Mouse (Mus musculus) kidney, embryonic 15.5 days (tissue): ENCODE data around the gene Tcaf1. TPM values are rescaled to one million over a fixed set of nuclear protein-coding genes. Genes with fewer than 3 reads are reported as not detected.

Experiments
- ATAC-seq: fragments of 200-750 bp; cut with Nextera tagmentation; replicated peaks from 2 replicates; pipeline ENCODE4 v1.8.0; 2017; ENCODE audit warnings: moderate TSS enrichment; ENCODE audit not compliant: low FRiP score
- H3K27ac ChIP-seq: fragments of 300-500 bp; sonication (generic); 2 replicates; pipeline ENCODE4 v1.5.1; 2015; ENCODE audit warnings: mild to moderate bottlenecking, inconsistent platforms
- H3K27me3 ChIP-seq: fragments of 300-500 bp; sonication (generic); 2 replicates; pipeline ENCODE4 v1.6.1; 2015; ENCODE audit warnings: inconsistent platforms
- H3K36me3 ChIP-seq: fragments of 300-500 bp; sonication (generic); 2 replicates; pipeline ENCODE4 v1.6.1; 2015; ENCODE audit warnings: inconsistent platforms
- H3K4me1 ChIP-seq: fragments of 300-500 bp; sonication (generic); 2 replicates; pipeline ENCODE4 v1.6.1; 2015; ENCODE audit warnings: inconsistent platforms
- H3K4me2 ChIP-seq: fragments of 300-500 bp; sonication (generic); 2 replicates; pipeline ENCODE4 v1.6.1; 2015; ENCODE audit warnings: moderate library complexity, mild to moderate bottlenecking, inconsistent platforms
- H3K4me3 ChIP-seq: fragments of 300-500 bp; sonication (generic); replicated peaks from 2 replicates; pipeline ENCODE4 v1.5.1; 2015; ENCODE audit warnings: mild to moderate bottlenecking, inconsistent platforms
- H3K9ac ChIP-seq: fragments of 300-500 bp; sonication (generic); 2 replicates; pipeline ENCODE4 v1.6.1; 2015; ENCODE audit warnings: mild to moderate bottlenecking, inconsistent platforms
- H3K9me3 ChIP-seq: fragments of 300-500 bp; sonication (generic); replicated peaks from 2 replicates; pipeline ENCODE4 v1.6.1; 2016; ENCODE audit warnings: inconsistent platforms
- WGBS: fragments of 180-500 bp; shearing (Covaris S2); methylation state at CpG from one replicate; pipeline ENCODE4 v1.1.7; 2015; ENCODE audit warnings: mixed read lengths; 5-methylcytosine and 5-hydroxymethylcytosine counted together
- polyA plus RNA-seq: library from polyadenylated mRNA; unstranded; fragments of >200 nt; fragmentation: Nextera tagmentation; extraction: Ambion mirVana; gene quantifications from 2 replicates; pipeline ENCODE4 v1.2.1, GENCODE M21; 2015

Tcaf1 gene
- 85.1 and 87.6 TPM in 2 replicates for polyA plus RNA-seq

DNA sequence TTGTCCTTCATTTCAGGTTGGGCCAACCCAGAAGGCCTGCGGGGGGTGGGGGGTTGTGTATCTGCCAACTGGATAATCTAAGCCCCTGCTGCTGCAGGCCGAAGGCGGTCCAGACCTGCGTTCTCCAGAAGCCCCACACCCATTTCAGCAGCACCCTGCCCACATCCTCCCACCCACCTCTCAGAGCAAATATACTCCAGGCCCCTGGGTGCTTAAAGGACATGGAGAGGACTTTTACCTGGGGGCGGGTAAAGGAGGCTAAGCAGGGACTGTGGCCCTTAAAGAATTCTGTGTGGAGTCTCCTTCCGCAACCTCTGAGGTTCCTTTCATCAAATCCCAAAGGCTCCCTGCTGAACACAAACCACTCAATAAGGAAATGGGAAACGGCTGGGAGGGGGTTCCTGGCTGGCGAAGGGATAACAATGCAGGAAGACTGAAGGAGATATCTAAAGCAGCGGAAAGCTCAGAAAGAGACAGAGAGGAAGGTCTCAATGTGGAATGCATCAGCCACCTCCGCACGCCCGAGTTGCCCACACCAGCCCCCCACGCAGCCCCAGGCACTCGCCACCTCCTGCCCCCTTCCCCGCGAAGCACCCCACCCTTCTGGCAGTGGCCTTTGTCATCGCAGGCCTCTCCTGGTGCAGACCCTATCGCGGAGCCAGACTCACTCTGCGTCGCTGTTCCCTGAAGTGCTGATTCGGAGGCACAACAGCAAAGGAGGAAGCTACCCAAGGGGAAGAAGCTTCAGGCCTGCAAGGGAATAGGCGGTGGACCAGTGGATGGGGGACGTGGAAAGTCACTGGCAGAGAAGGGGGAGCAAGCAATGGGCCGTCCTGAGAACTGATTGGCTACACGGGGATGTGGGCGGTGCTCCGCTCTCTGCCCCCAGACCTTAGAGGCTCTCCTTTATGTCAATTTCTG is at the start of gene Tcaf1:
Tcaf1 (minus strand) TSS at position 798 of the 921 bp plus-strand sequence.
- Histone ChIP-seq H3K27me3 (no peaks in the 10 kb centered on the region), H3K27ac (peak within 1 kb of the TSS; percentile 87), H3K4me2 (peak within 1 kb of the TSS; percentile 80), H3K9ac (peak within 1 kb of the TSS; percentile 69), H3K9me3 (no peaks in the 10 kb centered on the region), H3K4me3 (peak within 1 kb of the TSS; percentile 79), H3K36me3 (no peaks in the 10 kb centered on the region), H3K4me1 (peaks cover 9% of the 10 kb centered on the region)
- WGBS, result 1% methylated on average over 27 of the region's 28 CpGs
- peak; percentile 100 for ATAC-seq

- no peaks in the 10 kb centered on the region for H3K4me1 ChIP-seq
These were observed 46.2 kb upstream of the Tcaf1 start, which contains the start of gene Olfr38 for GRCm38 (mm10) chr6:42756104-42756503. Gene Olfr38 (plus strand): TSS chr6:42756404.

GRCm38 (mm10) chr6:42747846-42748245 is 38.0 kb upstream of the Tcaf1 start:
- no peak overlapping the region for H3K4me2 ChIP-seq
- H3K27me3 ChIP-seq, result no peaks in the 10 kb centered on the region
- ATAC-seq, result no peak
- no peak overlapping the region for H3K9ac ChIP-seq
- no peaks in the 10 kb centered on the region for H3K4me1 ChIP-seq
- H3K36me3 ChIP-seq, result no peaks in the 10 kb centered on the region
- H3K27ac ChIP-seq, result no peak overlapping the region
- no peak overlapping the region for H3K4me3 ChIP-seq
- H3K9me3 ChIP-seq, result no peaks in the 10 kb centered on the region

More at GRCm38 (mm10) chr6:42756104-42756503, 46.2 kb upstream of the Tcaf1 start, which contains the start of gene Olfr38:
- no peaks in the 10 kb centered on the region for H3K27me3 ChIP-seq
- no peak within 1 kb of the TSS for H3K4me2 ChIP-seq
- H3K27ac ChIP-seq, result no peak within 1 kb of the TSS
- no peak for ATAC-seq
- H3K36me3 ChIP-seq, result no peaks in the 10 kb centered on the region
- no peaks in the 10 kb centered on the region for H3K9me3 ChIP-seq
- WGBS, result 32% methylated on average over 1 of the region's 1 CpGs
- H3K4me3 ChIP-seq, result no peak within 1 kb of the TSS
- no peak within 1 kb of the TSS for H3K9ac ChIP-seq

- H3K9me3 ChIP-seq, result no peaks in the 10 kb centered on the region
- no peak overlapping the region for H3K4me2 ChIP-seq
- no peak overlapping the region for H3K27ac ChIP-seq
- H3K36me3 ChIP-seq, result no peaks in the 10 kb centered on the region
- no peak overlapping the region for H3K4me3 ChIP-seq
- H3K27me3 ChIP-seq, result no peaks in the 10 kb centered on the region
- no peak overlapping the region for H3K9ac ChIP-seq
- WGBS, result 56% methylated on average over 5 of the region's 5 CpGs
- H3K4me1 ChIP-seq, result no peaks in the 10 kb centered on the region
- no peak for ATAC-seq
These were observed 32.4 kb upstream of the Tcaf1 start for GRCm38 (mm10) chr6:42742303-42742702.

DNA sequence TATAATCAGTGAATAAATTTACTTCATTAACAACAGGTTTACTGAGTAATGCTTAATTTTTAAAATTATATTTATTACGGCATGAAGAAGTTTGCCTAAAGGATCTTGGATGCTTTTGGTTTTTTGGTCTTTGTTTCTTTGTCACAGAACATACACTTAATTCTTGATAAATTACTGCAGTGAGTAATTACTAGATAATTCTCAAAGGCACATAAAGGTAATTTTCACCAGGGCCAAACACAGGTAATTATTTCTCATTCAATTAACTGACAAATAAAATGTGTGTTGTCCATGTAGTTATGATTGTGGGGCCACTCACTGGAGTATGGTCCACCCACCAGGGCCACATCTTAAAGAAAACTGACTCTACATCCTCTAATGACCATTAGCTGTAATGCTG is 29.2 kb upstream of the Tcaf1 start, which contains the start of gene Olfr453:
Olfr453 (plus strand) TSS at position 301 of the 400 bp plus-strand sequence.
- Histone ChIP-seq H3K27ac (no peak within 1 kb of the TSS), H3K27me3 (no peaks in the 10 kb centered on the region), H3K4me2 (no peak within 1 kb of the TSS), H3K4me1 (no peaks in the 10 kb centered on the region), H3K9ac (no peak within 1 kb of the TSS), H3K36me3 (no peaks in the 10 kb centered on the region), H3K4me3 (no peak within 1 kb of the TSS), H3K9me3 (no peaks in the 10 kb centered on the region)
- ATAC-seq, result no peak
- WGBS, result 94% methylated on average over 1 of the region's 1 CpGs

DNA sequence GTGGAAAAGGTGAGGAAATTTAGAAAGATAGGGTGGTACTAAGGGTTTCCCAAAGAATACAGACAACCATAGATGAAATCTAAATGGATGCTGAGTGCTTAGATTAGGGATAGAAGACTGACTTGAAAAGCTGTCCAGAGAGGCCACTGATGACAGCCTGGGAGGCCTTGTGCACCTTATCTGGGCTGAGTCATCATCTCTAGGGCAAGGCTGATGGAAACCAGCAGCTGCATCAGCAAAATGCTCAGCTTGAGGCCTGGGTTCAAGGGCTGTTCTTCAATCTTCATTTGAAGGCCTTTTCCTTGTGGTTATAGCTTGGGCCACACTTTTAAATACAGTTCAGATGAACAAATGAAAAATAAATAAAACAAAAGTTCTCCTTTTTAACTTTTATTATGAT is 8.1 kb upstream of the Tcaf1 start:
- Histone ChIP-seq H3K9me3 (no peaks in the 10 kb centered on the region), H3K4me2 (no peak overlapping the region), H3K27me3 (no peaks in the 10 kb centered on the region), H3K4me1 (no peaks in the 10 kb centered on the region), H3K9ac (no peak overlapping the region), H3K4me3 (no peak overlapping the region), H3K27ac (no peak overlapping the region), H3K36me3 (no peaks in the 10 kb centered on the region)
- no peak for ATAC-seq

DNA sequence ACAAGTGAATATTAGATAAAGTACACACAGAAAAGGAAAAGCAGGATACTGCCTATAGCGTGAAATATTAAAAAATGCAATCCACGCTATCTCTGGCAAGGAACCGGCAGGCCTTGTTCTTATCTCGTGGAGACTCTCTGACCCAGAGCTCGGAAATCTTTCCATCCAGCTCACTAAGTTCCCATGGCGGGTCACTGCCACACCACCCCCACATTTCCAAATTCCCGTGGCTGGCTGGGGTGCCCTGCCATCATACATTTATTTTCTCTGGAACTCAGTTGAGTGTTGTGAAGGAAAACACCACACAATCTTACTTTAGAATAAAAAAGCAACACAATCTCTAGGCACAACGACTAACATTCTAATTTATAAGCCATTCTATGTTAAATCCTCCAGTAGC is 4.8 kb upstream of the Tcaf1 start:
- no peaks in the 10 kb centered on the region for H3K4me1 ChIP-seq
- no peaks in the 10 kb centered on the region for H3K36me3 ChIP-seq
- H3K4me2 ChIP-seq, result no peak overlapping the region
- H3K9me3 ChIP-seq, result no peaks in the 10 kb centered on the region
- H3K4me3 ChIP-seq, result no peak overlapping the region
- H3K27me3 ChIP-seq, result no peaks in the 10 kb centered on the region
- no peak for ATAC-seq
- WGBS, result 64% methylated on average over 8 of the region's 8 CpGs
- no peak overlapping the region for H3K9ac ChIP-seq
- no peak overlapping the region for H3K27ac ChIP-seq

DNA sequence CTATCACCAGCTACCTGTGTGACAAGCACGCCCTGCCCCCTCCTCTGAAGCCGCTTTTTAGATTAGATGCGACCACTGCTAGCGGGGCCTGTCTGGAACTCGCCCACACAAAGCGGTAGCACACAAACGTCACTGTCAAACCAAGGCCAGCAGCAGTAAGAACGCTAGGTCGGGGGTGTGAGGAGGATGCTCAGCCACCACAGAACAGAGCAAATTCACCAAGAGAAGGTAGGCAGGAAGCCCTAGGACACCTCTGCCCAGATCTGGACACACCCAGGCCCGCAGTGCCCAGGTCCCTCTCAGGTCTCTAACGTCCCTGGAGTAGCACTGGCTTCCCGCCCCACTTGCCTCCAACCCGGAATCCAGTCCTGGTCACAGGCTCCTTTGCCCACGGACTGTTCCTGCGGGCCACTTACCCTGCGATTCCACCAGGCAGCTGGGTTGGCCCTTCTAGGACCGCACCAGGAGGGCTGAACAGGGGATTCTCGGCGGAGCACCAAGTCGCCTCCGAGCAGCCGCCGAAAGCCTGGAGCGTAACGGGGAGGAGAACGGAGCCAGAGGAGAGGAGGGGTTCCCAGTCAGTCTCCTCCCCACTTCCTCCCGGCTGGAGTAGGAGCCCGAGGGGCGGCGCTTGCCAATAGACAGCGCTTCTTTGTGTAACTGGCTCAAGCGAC is 17.2 kb downstream of the Tcaf1 start:
- peak; percentile 95 for ATAC-seq
- peak overlapping the region; percentile 79 for H3K4me2 ChIP-seq
- peak overlapping the region; percentile 85 for H3K4me3 ChIP-seq
- H3K9ac ChIP-seq, result peak overlapping the region; percentile 91
- H3K9me3 ChIP-seq, result no peaks in the 10 kb centered on the region
- H3K4me1 ChIP-seq, result peaks cover 8% of the 10 kb centered on the region; the same call in 1 of the 2 replicates
- H3K27me3 ChIP-seq, result no peaks in the 10 kb centered on the region
- H3K27ac ChIP-seq, result peak overlapping the region; percentile 99
- H3K36me3 ChIP-seq, result peaks cover 9% of the 10 kb centered on the region
- under 1% methylated on average over 32 of the region's 32 CpGs for WGBS

DNA sequence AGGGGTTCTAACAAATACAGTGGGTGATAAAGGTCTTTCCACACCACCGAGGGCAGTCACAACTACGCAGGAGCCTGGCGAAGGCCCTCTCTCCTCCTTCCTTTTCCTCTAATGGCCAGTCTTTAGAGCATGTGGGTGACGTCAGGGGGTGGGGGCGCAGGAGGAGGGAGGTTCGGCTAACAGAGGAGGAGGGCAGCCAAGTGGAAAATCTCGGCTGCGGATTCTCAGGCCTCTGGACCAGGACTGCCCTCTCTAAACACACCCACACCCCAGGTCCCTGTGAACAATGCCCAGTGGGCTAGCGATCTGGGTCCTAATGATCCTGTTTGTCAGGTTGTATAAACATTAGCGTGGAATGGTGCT is 17.8 kb downstream of the Tcaf1 start:
- Histone ChIP-seq H3K4me1 (peaks cover 8% of the 10 kb centered on the region; the same call in 1 of the 2 replicates), H3K4me3 (peak overlapping the region; percentile 85), H3K9ac (peak overlapping the region; percentile 91), H3K27me3 (no peaks in the 10 kb centered on the region), H3K9me3 (no peaks in the 10 kb centered on the region), H3K4me2 (peak overlapping the region; percentile 79), H3K36me3 (peaks cover 9% of the 10 kb centered on the region), H3K27ac (peak overlapping the region; percentile 99)
- peak; percentile 96 for ATAC-seq
- 0% methylated on average over 10 of the region's 10 CpGs for WGBS

GRCm38 (mm10) chr6:42689761-42690160 is 20.1 kb downstream of the Tcaf1 start:
- Histone ChIP-seq H3K27ac (no peak overlapping the region), H3K4me3 (no peak overlapping the region), H3K27me3 (no peaks in the 10 kb centered on the region), H3K4me1 (peaks cover 8% of the 10 kb centered on the region; the same call in 1 of the 2 replicates), H3K36me3 (peaks cover 28% of the 10 kb centered on the region), H3K9me3 (no peaks in the 10 kb centered on the region), H3K4me2 (no peak overlapping the region), H3K9ac (no peak overlapping the region)
- ATAC-seq, result no peak

- 89% methylated on average over 5 of the region's 5 CpGs for WGBS
- no peak for ATAC-seq
- H3K36me3 ChIP-seq, result peaks cover 40% of the 10 kb centered on the region
- H3K27me3 ChIP-seq, result no peaks in the 10 kb centered on the region
- H3K27ac ChIP-seq, result no peak overlapping the region
- no peaks in the 10 kb centered on the region for H3K9me3 ChIP-seq
- no peak overlapping the region for H3K4me2 ChIP-seq
- H3K4me3 ChIP-seq, result no peak overlapping the region
- H3K9ac ChIP-seq, result no peak overlapping the region
- peaks cover 5% of the 10 kb centered on the region; the same call in 1 of the 2 replicates for H3K4me1 ChIP-seq
These were observed 22.0 kb downstream of the Tcaf1 start for GRCm38 (mm10) chr6:42687907-42688306.

DNA sequence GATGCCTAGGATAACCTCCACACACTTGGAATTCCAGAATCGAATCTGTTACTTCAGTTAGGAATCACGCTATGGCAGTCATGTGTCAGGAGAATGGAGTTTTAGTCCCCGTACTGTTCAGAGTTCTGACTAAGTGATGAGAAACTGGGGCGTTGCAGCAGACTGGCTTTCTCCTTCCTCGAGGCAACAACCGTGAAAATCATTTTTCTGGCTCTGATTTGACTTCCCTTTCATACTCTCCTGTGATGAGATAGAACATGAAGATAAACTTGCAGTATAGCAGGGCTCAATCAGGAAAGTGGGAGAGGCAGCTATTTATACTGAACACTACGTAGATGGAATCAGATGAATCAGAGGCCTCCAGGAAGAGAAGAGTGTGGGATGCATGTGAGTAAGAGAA is 29.8 kb downstream of the Tcaf1 start:
- H3K4me2 ChIP-seq, result no peak overlapping the region
- peaks cover 77% of the 10 kb centered on the region for H3K36me3 ChIP-seq
- H3K4me3 ChIP-seq, result no peak overlapping the region
- 78% methylated on average over 7 of the region's 7 CpGs for WGBS
- H3K4me1 ChIP-seq, result no peaks in the 10 kb centered on the region
- no peak for ATAC-seq
- no peaks in the 10 kb centered on the region for H3K27me3 ChIP-seq
- no peak overlapping the region for H3K9ac ChIP-seq
- H3K9me3 ChIP-seq, result no peaks in the 10 kb centered on the region
- H3K27ac ChIP-seq, result no peak overlapping the region
